Mouse (Mus musculus): Measurements from ENCODE around the gene Nenf.
A peak's percentile ranks its signal among the peaks of the same experiment; 100 is the strongest.

The Nenf gene

GRCm38 (mm10) chr1:191282319-191282718 lies 35.7 kb downstream of the Nenf start:
- no peak for DNase-seq (ENCODE audit: low read depth)

GRCm38 (mm10) chr1:191281171-191281570 lies 36.8 kb downstream of the Nenf start:
- peak; percentile 58 for DNase-seq (ENCODE audit: low read depth)

GRCm38 (mm10) chr1:191278324-191278723 lies 39.7 kb downstream of the Nenf start:
- DNase-seq (ENCODE audit: low read depth): no peak

GRCm38 (mm10) chr1:191277549-191278059 lies 40.4 kb downstream of the Nenf start:
- DNase-seq (ENCODE audit: low read depth): no peak

GRCm38 (mm10) chr1:191276181-191276580 lies 41.8 kb downstream of the Nenf start:
- DNase-seq (ENCODE audit: low read depth): no peak

GRCm38 (mm10) chr1:191275527-191275926 lies 42.5 kb downstream of the Nenf start:
- DNase-seq (ENCODE audit: low read depth): peak; percentile 71

- DNase-seq (ENCODE audit: low read depth): no peak
These were observed 45.3 kb downstream of the Nenf start for GRCm38 (mm10) chr1:191272660-191273059.

- DNase-seq (ENCODE audit: low read depth): no peak
These were observed 48.4 kb downstream of the Nenf start for GRCm38 (mm10) chr1:191269648-191269952.

- DNase-seq (ENCODE audit: low read depth): no peak
These were observed 49.0 kb downstream of the Nenf start for GRCm38 (mm10) chr1:191268797-191269647.

- DNase-seq (ENCODE audit: low read depth): no peak
These were observed 50.1 kb downstream of the Nenf start for GRCm38 (mm10) chr1:191267856-191268255.

- no peak for DNase-seq (ENCODE audit: low read depth)
These were observed 50.8 kb downstream of the Nenf start for GRCm38 (mm10) chr1:191267162-191267561.

GRCm38 (mm10) chr1:191263471-191263870 lies 54.5 kb downstream of the Nenf start:
- no peak for DNase-seq (ENCODE audit: low read depth)

GRCm38 (mm10) chr1:191261861-191262260 lies 56.1 kb downstream of the Nenf start:
- no peak for DNase-seq (ENCODE audit: low read depth)

GRCm38 (mm10) chr1:191259661-191260060 lies 58.3 kb downstream of the Nenf start:
- no peak for DNase-seq (ENCODE audit: low read depth)

- DNase-seq (ENCODE audit: low read depth): no peak
These were observed 58.9 kb downstream of the Nenf start for GRCm38 (mm10) chr1:191259121-191259520.

GRCm38 (mm10) chr1:191258521-191258920 lies 59.5 kb downstream of the Nenf start:
- DNase-seq (ENCODE audit: low read depth): no peak

- DNase-seq (ENCODE audit: low read depth): no peak
These were observed 60.0 kb downstream of the Nenf start for GRCm38 (mm10) chr1:191257981-191258380.

- DNase-seq (ENCODE audit: low read depth): no peak
These were observed 60.6 kb downstream of the Nenf start for GRCm38 (mm10) chr1:191257351-191257771.

All from c-Kit-positive CD71-negative TER-119-negative erythroid progenitor cells, embryonic 14.5 days (primary cell).